Mouse (Mus musculus) midbrain, embryonic 11.5 days (tissue): ENCODE results near the gene Tnfrsf13c. TPM values are rescaled to one million over a fixed set of nuclear protein-coding genes. Genes with fewer than 3 reads are reported as not detected.

ENCODE experiments used
- ATAC-seq: fragments of 200-750 bp; cut with Nextera tagmentation; 2 replicates; pipeline ENCODE4 v1.8.0; 2017; ENCODE audit warnings: moderate TSS enrichment, moderate library complexity; ENCODE audit not compliant: low FRiP score
- DNase-seq: peaks from one replicate; pipeline ENCODE4 v3.0.0; 2015; ENCODE audit warnings: low spot score; ENCODE audit errors: missing footprints
- H3K27ac ChIP-seq: fragments of 300-500 bp; sonication (generic); 2 replicates; pipeline ENCODE4 v1.5.1; 2014; ENCODE audit warnings: low read depth, low read length
- H3K27me3 ChIP-seq: fragments of 300-500 bp; sonication (generic); 2 replicates; pipeline ENCODE4 v1.6.1; 2014; ENCODE audit warnings: mild to moderate bottlenecking, low read length, moderate library complexity, mixed read lengths; ENCODE audit not compliant: control insufficient read depth, insufficient read depth
- H3K36me3 ChIP-seq: fragments of 300-500 bp; sonication (generic); 2 replicates; pipeline ENCODE4 v1.6.1; 2014; ENCODE audit warnings: mild to moderate bottlenecking, low read length, moderate library complexity, mixed read lengths; ENCODE audit not compliant: control insufficient read depth, insufficient read depth
- H3K4me1 ChIP-seq: fragments of 300-500 bp; sonication (generic); 2 replicates; pipeline ENCODE4 v1.6.1; 2014; ENCODE audit warnings: low read length; ENCODE audit not compliant: control insufficient read depth, insufficient read depth
- H3K4me2 ChIP-seq: fragments of 300-500 bp; sonication (generic); 2 replicates; pipeline ENCODE4 v1.6.1; 2014; ENCODE audit warnings: mild to moderate bottlenecking, moderate library complexity
- H3K4me3 ChIP-seq: fragments of 300-500 bp; sonication (generic); 2 replicates; pipeline ENCODE4 v1.5.1; 2014; ENCODE audit warnings: low read depth, low read length
- H3K9ac ChIP-seq: fragments of 300-500 bp; sonication (generic); 2 replicates; pipeline ENCODE4 v1.6.1; 2014; ENCODE audit warnings: low read length
- H3K9me3 ChIP-seq: fragments of 300-500 bp; sonication (generic); 2 replicates; pipeline ENCODE4 v1.6.1; 2016; ENCODE audit warnings: low read length; ENCODE audit not compliant: control insufficient read depth
- WGBS: fragments of 180-500 bp; shearing (Covaris S2); extraction: QIAGEN DNeasy Blood & Tissue Kit; methylation state at CpG from one replicate; pipeline ENCODE4 v1.1.7; 2014; 5-methylcytosine and 5-hydroxymethylcytosine counted together
- polyA plus RNA-seq: library from polyadenylated mRNA; unstranded; fragments of >200 nt; fragmentation: Nextera tagmentation; extraction: Ambion mirVana; gene quantifications from 2 replicates; pipeline ENCODE4 v1.2.1, GENCODE M21; 2014

The Tnfrsf13c gene
- polyA plus RNA-seq, 1 experiment from 2014 or later, result 0.07 TPM

- H3K27me3 ChIP-seq, result peaks cover 14% of the 10 kb centered on the region
- DNase-seq, result no peak
- no peaks in the 10 kb centered on the region for H3K9me3 ChIP-seq
- ATAC-seq, result no peak
- H3K36me3 ChIP-seq, result no peaks in the 10 kb centered on the region
- no peak overlapping the region for H3K4me3 ChIP-seq
- H3K4me1 ChIP-seq, result peaks cover 14% of the 10 kb centered on the region
- WGBS, result 66% methylated on average over 14 of the region's 14 CpGs
- no peak overlapping the region for H3K4me2 ChIP-seq
- H3K9ac ChIP-seq, result no peak overlapping the region
- H3K27ac ChIP-seq, result no peak overlapping the region
Observed at GRCm38 (mm10) chr15:82221104-82221860, 2.9 kb downstream of the Tnfrsf13c start.

DNA sequence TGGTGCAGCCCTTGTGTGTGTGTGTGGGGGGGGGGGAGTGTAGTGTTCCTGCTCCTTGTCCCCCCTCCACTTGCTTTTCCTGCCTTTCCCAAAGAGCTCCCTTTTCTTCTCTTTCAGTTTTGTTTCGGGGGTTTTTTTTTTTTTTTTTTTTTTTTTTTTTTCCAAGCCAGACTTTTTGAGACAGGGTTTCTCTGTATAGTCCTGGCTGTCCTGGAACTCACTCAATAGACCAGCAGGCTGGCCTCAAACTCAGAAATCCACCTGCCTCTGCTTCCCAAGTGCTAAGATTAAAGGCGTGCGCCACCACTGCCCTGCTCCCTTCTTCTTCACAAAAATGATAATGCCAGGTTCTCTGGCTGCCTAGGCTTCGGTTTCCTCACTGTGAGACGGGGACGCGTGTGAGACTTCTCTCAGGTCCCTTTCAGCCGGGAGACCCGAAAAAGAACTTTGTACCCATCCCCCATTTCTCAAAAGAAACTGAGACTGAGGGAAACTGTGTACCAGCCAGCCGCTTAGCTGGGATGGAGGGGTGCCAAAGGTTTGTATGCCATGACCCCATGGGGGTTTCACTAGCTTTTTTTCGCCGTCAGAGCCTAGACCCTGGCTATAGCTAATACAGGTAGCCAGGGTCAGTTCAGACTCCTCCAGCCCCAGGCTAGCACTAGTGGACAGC, 4.0 kb downstream of the Tnfrsf13c start:
- 67% methylated on average over 11 of the region's 12 CpGs for WGBS
- Histone ChIP-seq H3K9me3 (no peaks in the 10 kb centered on the region), H3K4me3 (no peak overlapping the region), H3K36me3 (no peaks in the 10 kb centered on the region), H3K9ac (no peak overlapping the region), H3K4me2 (no peak overlapping the region), H3K27ac (no peak overlapping the region), H3K4me1 (peaks cover 16% of the 10 kb centered on the region), H3K27me3 (peaks cover 18% of the 10 kb centered on the region)
- DNase-seq, result no peak
- ATAC-seq, result no peak

GRCm38 (mm10) chr15:82218778-82219666, 5.1 kb downstream of the Tnfrsf13c start:
- Histone ChIP-seq H3K4me3 (no peak overlapping the region), H3K27me3 (peaks cover 20% of the 10 kb centered on the region), H3K4me1 (peaks cover 16% of the 10 kb centered on the region), H3K4me2 (no peak overlapping the region), H3K9ac (no peak overlapping the region), H3K27ac (no peak overlapping the region), H3K36me3 (no peaks in the 10 kb centered on the region), H3K9me3 (no peaks in the 10 kb centered on the region)
- ATAC-seq (no peak), DNase-seq (no peak)
- WGBS, result 78% methylated on average over 26 of the region's 26 CpGs

- ATAC-seq, result no peak
- Histone ChIP-seq H3K4me1 (peaks cover 16% of the 10 kb centered on the region), H3K27me3 (peaks cover 28% of the 10 kb centered on the region)
Observed at GRCm38 (mm10) chr15:82217980-82218379, 6.2 kb downstream of the Tnfrsf13c start.

GRCm38 (mm10) chr15:82217039-82217438, 7.1 kb downstream of the Tnfrsf13c start:
- peaks cover 36% of the 10 kb centered on the region for H3K27me3 ChIP-seq

More at GRCm38 (mm10) chr15:82217980-82218379, 6.2 kb downstream of the Tnfrsf13c start:
- no peaks in the 10 kb centered on the region for H3K36me3 ChIP-seq
- no peak for DNase-seq
- H3K4me2 ChIP-seq, result no peak overlapping the region
- no peak overlapping the region for H3K4me3 ChIP-seq
- H3K9me3 ChIP-seq, result no peaks in the 10 kb centered on the region
- no peak overlapping the region for H3K27ac ChIP-seq
- 30% methylated on average over 9 of the region's 9 CpGs for WGBS
- no peak overlapping the region for H3K9ac ChIP-seq

GRCm38 (mm10) chr15:82216142-82216827, 7.9 kb downstream of the Tnfrsf13c start:
- peaks cover 32% of the 10 kb centered on the region for H3K4me1 ChIP-seq
- H3K9me3 ChIP-seq, result no peaks in the 10 kb centered on the region
- DNase-seq, result no peak
- ATAC-seq, result no peak
- no peak overlapping the region for H3K4me2 ChIP-seq
- WGBS, result 51% methylated on average over 20 of the region's 20 CpGs
- no peak overlapping the region for H3K9ac ChIP-seq
- H3K4me3 ChIP-seq, result no peak overlapping the region
- no peak overlapping the region for H3K27ac ChIP-seq
- H3K27me3 ChIP-seq, result peaks cover 43% of the 10 kb centered on the region
- no peaks in the 10 kb centered on the region for H3K36me3 ChIP-seq

More at GRCm38 (mm10) chr15:82217039-82217438, 7.1 kb downstream of the Tnfrsf13c start:
- Histone ChIP-seq H3K4me2 (no peak overlapping the region), H3K27ac (no peak overlapping the region), H3K4me1 (peaks cover 24% of the 10 kb centered on the region), H3K36me3 (no peaks in the 10 kb centered on the region), H3K4me3 (no peak overlapping the region), H3K9ac (no peak overlapping the region; the same call in 1 of the 2 replicates), H3K9me3 (no peaks in the 10 kb centered on the region)
- DNase-seq, result no peak
- WGBS, result 4% methylated on average over 7 of the region's 7 CpGs
- ATAC-seq, result no peak

GRCm38 (mm10) chr15:82215332-82216046, 8.7 kb downstream of the Tnfrsf13c start:
- H3K4me2 ChIP-seq, result no peak overlapping the region
- H3K27ac ChIP-seq, result no peak overlapping the region
- no peak for ATAC-seq
- no peak overlapping the region for H3K4me3 ChIP-seq
- H3K27me3 ChIP-seq, result peaks cover 51% of the 10 kb centered on the region
- DNase-seq, result no peak
- H3K9me3 ChIP-seq, result no peaks in the 10 kb centered on the region
- WGBS, result 38% methylated on average over 11 of the region's 11 CpGs
- peaks cover 33% of the 10 kb centered on the region for H3K4me1 ChIP-seq
- no peaks in the 10 kb centered on the region for H3K36me3 ChIP-seq
- H3K9ac ChIP-seq, result no peak overlapping the region

DNA sequence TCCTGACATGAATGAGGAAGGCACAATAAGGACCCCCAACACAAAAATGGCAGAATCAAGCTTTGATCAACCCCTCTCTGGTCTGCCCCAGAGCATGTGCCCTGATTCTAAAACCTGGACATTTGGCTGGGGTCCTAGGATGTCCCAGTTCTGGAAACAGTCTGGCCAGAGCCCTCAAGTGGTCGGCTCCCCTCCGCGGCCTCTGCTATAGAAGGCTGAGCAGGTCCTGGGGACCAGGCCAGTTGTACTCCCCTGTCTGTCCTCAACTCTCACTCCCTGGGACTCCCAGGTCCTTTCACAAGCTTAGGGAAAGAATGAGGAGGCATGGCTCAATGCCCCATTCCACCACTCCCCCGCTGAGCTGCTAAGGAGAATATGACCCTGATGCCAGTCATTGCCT, 10.9 kb downstream of the Tnfrsf13c start:
- Histone ChIP-seq H3K4me1 (peaks cover 29% of the 10 kb centered on the region), H3K9me3 (no peaks in the 10 kb centered on the region), H3K4me3 (no peak overlapping the region), H3K4me2 (no peak overlapping the region), H3K36me3 (no peaks in the 10 kb centered on the region), H3K27me3 (peaks cover 68% of the 10 kb centered on the region), H3K9ac (no peak overlapping the region), H3K27ac (no peak overlapping the region)
- WGBS, result 5% methylated on average over 4 of the region's 4 CpGs
- DNase-seq (no peak), ATAC-seq (no peak)
